Mouse (Mus musculus) MEL (cell line): ENCODE measurements around the gene Gm11084. TPM values are rescaled to one million over a fixed set of nuclear protein-coding genes. Genes with fewer than 3 reads are reported as not detected.

Experiments
- polyA plus RNA-seq, 2 experiments: library from polyadenylated mRNA; stranded (reverse) in 1 of 2; unstranded in 1 of 2; fragments of >175 nt in 1 of 2; fragments of >200 nt in 1 of 2; gene quantifications; 2 replicates each; pipeline versions ENCODE4 v1.2.1 to v1.2.4; 2012; ENCODE audit warnings: low replicate concordance in 2 of 2, low read depth in 1 of 2; ENCODE audit not compliant: insufficient read length in 2 of 2, insufficient read depth in 1 of 2, missing spikeins in 1 of 2
- total RNA-seq: library from RNA; depleted of rRNA; stranded (reverse); fragments of 300-350 nt; gene quantifications from 2 replicates; pipeline ENCODE4 v1.2.3, GENCODE M21; 2012; rRNA removed

The Gm11084 gene
- total and polyA plus RNA-seq, 3 experiments, result not detected

Other genes starting within 250 kb of the Gm11084 start
- gene Sp3, start 6.3 kb downstream of the Gm11084 start, total RNA-seq, result 34.9 and 36.1 TPM in 2 replicates
- gene Sp3, start 6.3 kb downstream of the Gm11084 start, polyA plus RNA-seq, result 100 to 1,000 TPM in 1 of 2 experiments, 10 to 100 TPM in 1; 27.8 to 299 TPM
- 69.7 and 75.8 TPM in 2 replicates for gene Ola1, start 232.2 kb upstream of the Gm11084 start, total RNA-seq
- gene Ola1, start 232.2 kb upstream of the Gm11084 start, polyA plus RNA-seq, result 10 to 100 TPM in 1 of 2 experiments, not detected in 1; 86.0 TPM